Mouse (Mus musculus): Measurements from ENCODE around the gene Gale. TPM values are rescaled to one million over a fixed set of nuclear protein-coding genes. Genes with fewer than 3 reads are reported as not detected.

Gene Gale
- polyA plus RNA-seq, 1 experiment from 2014 or later: 166 TPM

DNA sequence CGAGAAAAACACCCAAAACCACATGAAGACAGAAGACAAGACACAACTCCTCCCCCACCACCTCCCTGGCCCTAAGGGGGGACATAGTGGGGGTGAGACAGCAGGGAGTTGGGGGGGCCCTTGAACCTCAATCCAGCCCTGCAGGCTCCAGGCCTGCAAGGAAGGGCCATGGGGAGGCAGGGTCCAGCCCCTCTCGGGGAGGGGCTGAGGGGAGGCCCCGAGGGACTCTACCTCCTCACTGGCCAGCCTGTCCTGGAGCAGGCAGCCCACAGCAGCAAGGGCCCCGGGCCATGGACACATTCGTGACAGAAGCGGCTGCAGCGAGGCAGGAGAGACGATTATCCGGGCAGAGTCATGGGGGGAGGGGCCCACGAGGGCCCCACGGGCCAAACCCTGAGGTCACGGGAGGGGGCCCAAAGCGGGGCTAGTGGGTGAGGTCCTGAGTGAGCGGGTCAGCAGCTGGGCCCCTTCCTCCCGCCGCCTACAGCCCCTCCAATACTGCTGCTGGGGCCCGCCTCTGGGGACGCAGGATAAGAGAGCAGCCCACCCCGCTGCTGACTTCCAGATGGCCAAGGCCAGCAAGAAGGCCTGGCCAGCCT, 4.8 kb downstream of the Gale start:
- ATAC-seq (ENCODE audit: low FRiP score, low TSS enrichment) (no peak), DNase-seq (ENCODE audit: low spot score) (no peak)
- no peak overlapping the region for H3K27ac ChIP-seq (replicated peaks)
- no peak overlapping the region for H3K9ac ChIP-seq (ENCODE audit: low read length)
- TF ChIP-seq EP300 (optimal IDR thresholded peaks at IDR 0.05) (no peak), CTCF (IDR thresholded peaks at IDR 0.05; ENCODE audit: low read depth) (no peak)
- H3K4me2 ChIP-seq (replicated peaks; ENCODE audit: low read depth): no peak overlapping the region
- H3K4me1 ChIP-seq (replicated peaks; ENCODE audit: control insufficient read depth, insufficient read depth): peaks cover 4% of the 10 kb centered on the region; the same call in 1 of the 2 replicates
- H3K27me3 ChIP-seq (ENCODE audit: control insufficient read depth, insufficient read depth, low read length): no peaks in the 10 kb centered on the region
- no peaks in the 10 kb centered on the region for H3K9me3 ChIP-seq (ENCODE audit: control insufficient read depth, low read length)
- H3K4me3 ChIP-seq (ENCODE audit: low read depth, low read length): no peak overlapping the region
- WGBS: 58% methylated on average over 15 of the region's 19 CpGs
- H3K36me3 ChIP-seq (ENCODE audit: control insufficient read depth, insufficient read depth, low read length): peaks cover 21% of the 10 kb centered on the region

DNA sequence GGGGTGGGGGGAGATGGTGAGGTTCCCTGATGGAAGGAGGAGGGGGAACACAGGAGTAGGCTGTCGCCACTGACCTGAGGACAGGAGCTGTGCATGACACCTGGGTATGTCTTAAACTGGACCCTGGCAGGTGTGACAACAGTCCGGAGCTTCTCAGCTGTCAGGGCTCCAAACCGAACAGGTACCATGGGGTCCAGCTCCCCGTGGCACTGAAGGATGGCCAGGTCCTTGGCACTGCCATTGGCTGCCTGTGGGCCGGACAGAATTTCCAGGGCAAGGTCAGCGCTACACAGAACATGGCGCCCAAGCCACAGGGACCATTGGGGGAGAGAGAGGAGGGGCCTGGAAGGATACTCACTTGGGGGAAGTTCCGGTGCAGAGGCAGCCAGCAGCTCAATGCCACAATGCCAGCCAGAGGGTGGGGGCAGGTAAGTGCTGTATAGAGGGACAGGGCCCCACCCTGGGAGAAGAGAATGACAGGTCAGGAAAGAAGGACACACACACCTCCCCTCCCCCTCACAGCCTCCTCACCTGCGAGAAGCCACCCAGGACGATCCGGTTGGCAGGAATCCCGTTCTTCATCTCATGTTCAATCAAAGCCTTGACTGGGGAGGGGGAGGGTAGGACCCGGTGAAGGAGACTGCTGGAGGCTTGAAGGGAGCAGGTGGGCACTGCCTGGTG, 5.7 kb downstream of the Gale start:
- H3K9ac ChIP-seq (ENCODE audit: low read length): no peak overlapping the region
- no peaks in the 10 kb centered on the region for H3K9me3 ChIP-seq (ENCODE audit: control insufficient read depth, low read length)
- H3K4me2 ChIP-seq (replicated peaks; ENCODE audit: low read depth): no peak overlapping the region
- WGBS: 80% methylated on average over 13 of the region's 13 CpGs
- no peak for TF ChIP-seq EP300 (optimal IDR thresholded peaks at IDR 0.05)
- no peak for TF ChIP-seq CTCF (IDR thresholded peaks at IDR 0.05; ENCODE audit: low read depth)
- peaks cover 21% of the 10 kb centered on the region for H3K36me3 ChIP-seq (ENCODE audit: control insufficient read depth, insufficient read depth, low read length)
- H3K4me3 ChIP-seq (ENCODE audit: low read depth, low read length): no peak overlapping the region
- H3K27me3 ChIP-seq (ENCODE audit: control insufficient read depth, insufficient read depth, low read length): no peaks in the 10 kb centered on the region
- ATAC-seq (ENCODE audit: low FRiP score, low TSS enrichment): no peak
- H3K4me1 ChIP-seq (replicated peaks; ENCODE audit: control insufficient read depth, insufficient read depth): peaks cover 4% of the 10 kb centered on the region; the same call in 1 of the 2 replicates
- no peak for DNase-seq (ENCODE audit: low spot score)
- H3K27ac ChIP-seq (replicated peaks): no peak overlapping the region

DNA sequence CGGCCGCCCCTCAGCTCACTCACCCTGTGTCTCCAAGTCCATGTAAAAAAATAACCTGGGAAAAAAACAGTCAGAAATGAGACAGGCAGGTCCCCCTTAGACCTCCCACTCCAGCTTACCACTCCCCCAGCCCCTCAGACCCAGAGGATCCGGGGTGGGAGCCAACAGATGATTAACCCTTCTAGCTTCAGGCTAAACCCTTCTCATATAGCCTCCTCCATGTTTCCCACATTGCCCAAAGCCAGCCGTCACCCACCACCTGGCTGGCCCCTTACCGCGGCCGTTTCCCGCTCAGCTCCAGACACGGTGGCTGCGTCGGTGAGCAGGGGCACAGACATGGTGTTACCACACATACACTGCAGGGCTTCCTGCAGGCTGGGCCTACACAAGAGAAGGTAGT, 7.1 kb downstream of the Gale start:
- Histone ChIP-seq H3K9ac (ENCODE audit: low read length) (no peak overlapping the region), H3K4me1 (replicated peaks; ENCODE audit: control insufficient read depth, insufficient read depth) (peaks cover 4% of the 10 kb centered on the region; the same call in 1 of the 2 replicates), H3K9me3 (ENCODE audit: control insufficient read depth, low read length) (no peaks in the 10 kb centered on the region), H3K27ac (replicated peaks) (no peak overlapping the region), H3K36me3 (ENCODE audit: control insufficient read depth, insufficient read depth, low read length) (peaks cover 22% of the 10 kb centered on the region), H3K4me2 (replicated peaks; ENCODE audit: low read depth) (no peak overlapping the region), H3K4me3 (ENCODE audit: low read depth, low read length) (no peak overlapping the region), H3K27me3 (ENCODE audit: control insufficient read depth, insufficient read depth, low read length) (no peaks in the 10 kb centered on the region)
- 87% methylated on average over 11 of the region's 11 CpGs for WGBS
- no peak for TF ChIP-seq EP300 (optimal IDR thresholded peaks at IDR 0.05)
- ATAC-seq (ENCODE audit: low FRiP score, low TSS enrichment): no peak
- DNase-seq (ENCODE audit: low spot score): no peak

DNA sequence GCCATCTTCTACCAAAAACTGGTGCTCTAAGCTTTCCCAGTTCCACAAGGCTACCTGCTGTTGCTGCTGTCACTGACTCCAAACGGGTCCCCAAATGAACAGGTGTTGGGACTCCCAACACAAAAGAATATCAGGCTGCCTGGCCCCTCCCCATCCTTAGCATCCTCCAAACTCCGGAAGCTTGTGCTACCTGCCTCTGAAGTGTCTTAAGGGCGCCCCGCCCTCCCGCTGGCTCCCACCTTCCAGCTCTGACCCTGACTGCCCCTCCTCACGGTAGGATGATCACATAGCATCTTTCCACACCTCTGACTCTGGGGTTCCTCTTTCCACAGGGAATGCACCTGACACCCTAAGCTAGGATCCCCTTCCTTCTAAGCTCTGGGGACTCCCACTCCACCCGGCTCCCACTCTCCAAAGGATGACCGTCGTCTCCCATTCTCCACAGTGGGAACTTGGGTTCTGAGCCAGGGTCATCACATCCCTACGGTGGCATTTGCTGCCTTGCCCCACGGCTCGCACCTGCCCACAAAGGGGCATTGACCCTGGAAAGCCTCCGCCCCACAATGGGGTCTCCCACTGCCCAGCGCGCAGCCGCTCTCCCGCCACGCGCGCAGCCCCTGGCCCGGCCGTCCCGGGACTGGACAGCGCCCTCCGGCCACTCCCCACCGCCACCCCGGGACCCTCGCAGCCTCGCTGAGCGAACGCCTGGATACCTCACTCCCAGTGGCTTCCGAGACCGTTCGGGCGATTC, 8.5 kb downstream of the Gale start:
- DNase-seq (ENCODE audit: low spot score): no peak
- ATAC-seq (ENCODE audit: low FRiP score, low TSS enrichment): peak; percentile 31
- under 1% methylated on average over 32 of the region's 35 CpGs for WGBS
- Histone ChIP-seq H3K27me3 (ENCODE audit: control insufficient read depth, insufficient read depth, low read length) (no peaks in the 10 kb centered on the region), H3K4me3 (ENCODE audit: low read depth, low read length) (peak overlapping the region; percentile 95), H3K4me2 (replicated peaks; ENCODE audit: low read depth) (peak overlapping the region; percentile 93), H3K4me1 (replicated peaks; ENCODE audit: control insufficient read depth, insufficient read depth) (peaks cover 4% of the 10 kb centered on the region; the same call in 1 of the 2 replicates), H3K9me3 (ENCODE audit: control insufficient read depth, low read length) (no peaks in the 10 kb centered on the region), H3K36me3 (ENCODE audit: control insufficient read depth, insufficient read depth, low read length) (peaks cover 23% of the 10 kb centered on the region), H3K9ac (ENCODE audit: low read length) (peak overlapping the region; percentile 89), H3K27ac (replicated peaks) (peak overlapping the region; percentile 84)
- TF ChIP-seq EP300 (optimal IDR thresholded peaks at IDR 0.05) (no peak), CTCF (IDR thresholded peaks at IDR 0.05; ENCODE audit: low read depth) (no peak)

DNA sequence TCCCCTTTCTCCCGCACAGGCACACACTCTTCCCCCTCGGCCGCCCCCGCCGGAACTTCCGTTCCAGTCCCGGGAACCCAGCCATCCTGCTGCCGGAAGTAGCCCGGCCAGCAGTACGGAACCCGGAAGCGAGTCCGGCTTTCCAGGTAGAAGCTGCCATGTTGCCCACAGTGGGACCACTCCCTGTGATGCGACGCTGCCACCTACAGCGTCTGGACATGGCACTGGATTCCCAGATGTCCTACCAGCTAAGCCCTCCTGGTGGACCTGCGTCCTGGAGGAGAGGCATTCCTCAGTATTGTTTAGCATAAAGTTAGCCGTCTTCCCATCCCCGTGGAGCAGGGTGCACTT, 9.0 kb downstream of the Gale start, which contains the start of gene Lypla2:
TSS of gene Lypla2 (minus strand) at position 71 of the 351 bp plus-strand sequence.
- H3K4me1 ChIP-seq (replicated peaks; ENCODE audit: control insufficient read depth, insufficient read depth): peaks cover 4% of the 10 kb centered on the region; the same call in 1 of the 2 replicates
- H3K27ac ChIP-seq (replicated peaks): peak within 1 kb of the TSS; percentile 84
- peak within 1 kb of the TSS; percentile 89 for H3K9ac ChIP-seq (ENCODE audit: low read length)
- H3K9me3 ChIP-seq (ENCODE audit: control insufficient read depth, low read length): no peaks in the 10 kb centered on the region
- H3K27me3 ChIP-seq (ENCODE audit: control insufficient read depth, insufficient read depth, low read length): no peaks in the 10 kb centered on the region
- H3K36me3 ChIP-seq (ENCODE audit: control insufficient read depth, insufficient read depth, low read length): peaks cover 21% of the 10 kb centered on the region
- peak within 1 kb of the TSS; percentile 95 for H3K4me3 ChIP-seq (ENCODE audit: low read depth, low read length)
- TF ChIP-seq CTCF (IDR thresholded peaks at IDR 0.05; ENCODE audit: low read depth): no peak; the same call in none of the 2 replicates
- TF ChIP-seq EP300 (optimal IDR thresholded peaks at IDR 0.05): no peak
- WGBS: under 1% methylated on average over 18 of the region's 19 CpGs
- peak; percentile 72 for ATAC-seq (ENCODE audit: low FRiP score, low TSS enrichment)
- peak within 1 kb of the TSS; percentile 93 for H3K4me2 ChIP-seq (replicated peaks; ENCODE audit: low read depth)
- peak; percentile 91 for DNase-seq (ENCODE audit: low spot score)
